Comparison of ENCODE assay signal across 8 mouse cellular contexts in genomic region chr2:35680833-35681232, GRCm38 (mm10).
DNase-seq lines count a peak whose midpoint lies in the region; ATAC-seq lines count a peak whose summit lies in the region.

No protein-coding gene starts in this region.

- H3K4me2 ChIP-seq in forebrain, embryonic 12.5 days: no peak overlapping the region
- H3K4me2 ChIP-seq in neural tube, embryonic 13.5 days: no peak overlapping the region
- H3K4me2 ChIP-seq in liver, embryonic 12.5 days: 0 out of 2 replicates have a peak overlapping the region, but pooled peaks have one; percentile 14
- H3K4me2 ChIP-seq in stomach, embryonic 16.5 days (ENCODE audit: low read depth, low read length): no peak overlapping the region

- no peak for ATAC-seq in forebrain, embryonic 12.5 days (ENCODE audit: low FRiP score)
- no peak for ATAC-seq in neural tube, embryonic 13.5 days (ENCODE audit: low read depth)
- no peak for ATAC-seq in liver, embryonic 12.5 days
- peak; percentile 35; the same call in 1 of the 2 replicates for ATAC-seq in stomach, embryonic 16.5 days (ENCODE audit: insufficient read depth, low FRiP score)

- H3K9ac ChIP-seq in forebrain, embryonic 12.5 days: no peak overlapping the region
- H3K9ac ChIP-seq in neural tube, embryonic 13.5 days: no peak overlapping the region
- no peak overlapping the region for H3K9ac ChIP-seq in liver, embryonic 12.5 days
- peak overlapping the region; percentile 36; the same call in 1 of the 2 replicates for H3K9ac ChIP-seq in stomach, embryonic 16.5 days (ENCODE audit: low read length)

- peaks cover 6% of the 10 kb centered on the region; the same call in 1 of the 2 replicates for H3K36me3 ChIP-seq in forebrain, embryonic 10.5 days (replicated peaks)
- H3K36me3 ChIP-seq in forebrain, embryonic 12.5 days (replicated peaks): no peaks in the 10 kb centered on the region
- no peaks in the 10 kb centered on the region for H3K36me3 ChIP-seq in neural tube, embryonic 13.5 days
- H3K36me3 ChIP-seq in liver, embryonic 12.5 days: no peaks in the 10 kb centered on the region
- H3K36me3 ChIP-seq in stomach, embryonic 16.5 days (ENCODE audit: control insufficient read depth, insufficient read depth, low read length): no peaks in the 10 kb centered on the region

- H3K9me3 ChIP-seq in forebrain, embryonic 10.5 days: no peaks in the 10 kb centered on the region
- no peaks in the 10 kb centered on the region for H3K9me3 ChIP-seq in forebrain, embryonic 12.5 days
- no peaks in the 10 kb centered on the region for H3K9me3 ChIP-seq in neural tube, embryonic 13.5 days
- H3K9me3 ChIP-seq in liver, embryonic 12.5 days (replicated peaks): no peaks in the 10 kb centered on the region
- H3K9me3 ChIP-seq in stomach, embryonic 16.5 days (replicated peaks; ENCODE audit: control insufficient read depth, low read length): no peaks in the 10 kb centered on the region

- no peak for DNase-seq in forebrain, embryonic 10.5 days (ENCODE audit: extremely low spot score, low spot score)
- no peak for DNase-seq in neural tube, embryonic 10.5 days (ENCODE audit: extremely low spot score, low spot score)
- DNase-seq in embryo, embryonic 10.5 days (ENCODE audit: low spot score): no peak
- DNase-seq in frontal cortex, postnatal 14 days (ENCODE audit: low spot score in 2 of 2): no peak

- no peaks in the 10 kb centered on the region for H3K27me3 ChIP-seq in forebrain, embryonic 10.5 days (ENCODE audit: poor library complexity, severe bottlenecking)
- no peaks in the 10 kb centered on the region for H3K27me3 ChIP-seq in forebrain, embryonic 12.5 days
- no peaks in the 10 kb centered on the region for H3K27me3 ChIP-seq in neural tube, embryonic 13.5 days
- H3K27me3 ChIP-seq in liver, embryonic 12.5 days (replicated peaks): no peaks in the 10 kb centered on the region
- H3K27me3 ChIP-seq in stomach, embryonic 16.5 days (ENCODE audit: control insufficient read depth, insufficient read depth, low read length): no peaks in the 10 kb centered on the region

- H3K4me3 ChIP-seq in forebrain, embryonic 10.5 days: no peak overlapping the region
- no peak overlapping the region for H3K4me3 ChIP-seq in forebrain, embryonic 12.5 days (replicated peaks)
- H3K4me3 ChIP-seq in neural tube, embryonic 13.5 days: no peak overlapping the region
- no peak overlapping the region for H3K4me3 ChIP-seq in liver, embryonic 12.5 days
- H3K4me3 ChIP-seq in stomach, embryonic 16.5 days (replicated peaks; ENCODE audit: low read length): no peak overlapping the region

- peaks cover 98% of the 10 kb centered on the region for H3K4me1 ChIP-seq in forebrain, embryonic 10.5 days
- H3K4me1 ChIP-seq in forebrain, embryonic 12.5 days: peaks cover 95% of the 10 kb centered on the region
- peaks cover 99% of the 10 kb centered on the region for H3K4me1 ChIP-seq in neural tube, embryonic 13.5 days (replicated peaks)
- peaks cover 76% of the 10 kb centered on the region for H3K4me1 ChIP-seq in liver, embryonic 12.5 days
- H3K4me1 ChIP-seq in stomach, embryonic 16.5 days (ENCODE audit: control insufficient read depth, insufficient read depth, low read length): peaks cover 79% of the 10 kb centered on the region

- WGBS in forebrain, embryonic 10.5 days: 89% methylated on average over 6 of the region's 6 CpGs
- WGBS in forebrain, embryonic 12.5 days: 58% methylated on average over 6 of the region's 6 CpGs
- WGBS in neural tube, embryonic 13.5 days: 39% methylated on average over 6 of the region's 6 CpGs
- 50% methylated on average over 6 of the region's 6 CpGs for WGBS in liver, embryonic 12.5 days (ENCODE audit: insufficient replicate concordance)
- WGBS in stomach, embryonic 16.5 days: 9% methylated on average over 6 of the region's 6 CpGs

- H3K27ac ChIP-seq in forebrain, embryonic 10.5 days: peak overlapping the region; percentile 60
- H3K27ac ChIP-seq in forebrain, embryonic 12.5 days: no peak overlapping the region
- H3K27ac ChIP-seq in neural tube, embryonic 13.5 days (replicated peaks): peak overlapping the region; percentile 84
- peak overlapping the region; percentile 66 for H3K27ac ChIP-seq in liver, embryonic 12.5 days
- peak overlapping the region; percentile 76 for H3K27ac ChIP-seq in stomach, embryonic 16.5 days (ENCODE audit: low read length)
